Mouse (Mus musculus) G1E (cell line): Measurements from ENCODE around the gene Lnx1.

Experiments
- CTCF ChIP-seq: IDR thresholded peaks from 2 replicates; pipeline ENCODE4 v1.5.1; 2012; ENCODE audit warnings: low read depth, low read length, inconsistent platforms, mixed read lengths
- GATA1 ChIP-seq: IDR thresholded peaks from 2 replicates; pipeline ENCODE4 v1.6.1; 2012; ENCODE audit warnings: borderline replicate concordance, low read length, inconsistent platforms, mixed read lengths
- GATA2 ChIP-seq: IDR thresholded peaks from 2 replicates; pipeline ENCODE4 v1.6.1; 2012; ENCODE audit warnings: low read depth, low read length, inconsistent platforms, borderline replicate concordance
- POLR2AphosphoS5 ChIP-seq: IDR thresholded peaks from 2 replicates; pipeline ENCODE4 v1.6.1; 2012; ENCODE audit warnings: low read depth, low read length, inconsistent platforms; ENCODE audit not compliant: insufficient replicate concordance
- TAL1 ChIP-seq: conservative IDR thresholded peaks from 2 replicates; pipeline ENCODE4 v1.6.1; 2012; ENCODE audit warnings: low read depth, low read length, inconsistent platforms, mixed read lengths

GRCm38 (mm10) chr5:74618573-74619059 lies 84.1 kb downstream of the Lnx1 start:
- TF ChIP-seq CTCF (0 out of 2 replicates have a peak, but pooled peaks have one; percentile 24), TAL1 (no peak), GATA1 (no peak), POLR2AphosphoS5 (no peak), GATA2 (no peak)
